ENCODE assay signal across 14 mouse cellular contexts in the genomic region with DNA sequence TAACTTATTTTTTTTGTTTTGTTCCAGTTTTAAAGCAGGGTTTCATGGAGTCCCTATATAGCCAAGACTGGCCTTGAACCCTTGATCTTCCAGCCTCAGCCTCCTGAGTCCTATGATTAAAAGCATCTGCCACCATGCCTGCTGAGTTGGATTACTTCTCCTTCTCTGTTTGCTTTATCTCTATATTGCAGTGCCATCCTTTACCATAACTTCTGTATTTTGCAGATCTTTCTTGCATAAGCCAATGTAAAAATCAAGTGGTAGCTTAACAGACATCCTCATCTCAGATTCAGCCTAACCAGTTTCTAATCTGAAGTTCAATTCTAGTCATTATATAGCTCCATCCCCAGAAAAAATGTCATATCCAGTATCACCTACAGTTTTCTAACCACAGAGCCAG.
"Had no signal": no experiment of that assay in that cellular context is flagged by ENCODE, and none has a peak within 500 bp of the region (broad histone marks: within the 10 kb centered on the region; RNA-seq: fewer than 3 reads in every experiment).

No protein-coding gene starts in this region.

- H3K27ac ChIP-seq: midbrain, embryonic 13.5 days; midbrain, embryonic 15.5 days; neural tube, embryonic 12.5 days; stomach, embryonic 15.5 days; stomach, postnatal 0 days had no signal

- H3K4me1 ChIP-seq: megakaryocyte, embryonic 14.5 days; midbrain, embryonic 13.5 days; midbrain, embryonic 15.5 days; neural tube, embryonic 12.5 days; stomach, embryonic 15.5 days had no signal

- DNase-seq: lung, adult 18-20 months; lung, embryonic 14.5 days; lung, postnatal 10 days; lung, postnatal 4 days; right cerebral cortex, postnatal 14 days; thymus, adult 2 months; thymus, postnatal 25 days; thymus, postnatal 4 days had no signal

- H3K9me3 ChIP-seq: megakaryocyte, embryonic 14.5 days; midbrain, embryonic 13.5 days; midbrain, embryonic 15.5 days; neural tube, embryonic 12.5 days; stomach, embryonic 15.5 days had no signal

- H3K27me3 ChIP-seq: megakaryocyte, embryonic 14.5 days; midbrain, embryonic 13.5 days; midbrain, embryonic 15.5 days; neural tube, embryonic 12.5 days; stomach, embryonic 15.5 days had no signal

- H3K4me3 ChIP-seq: megakaryocyte, embryonic 14.5 days; midbrain, embryonic 13.5 days; midbrain, embryonic 15.5 days; neural tube, embryonic 12.5 days; stomach, embryonic 15.5 days had no signal

- ATAC-seq: midbrain, embryonic 13.5 days; midbrain, embryonic 15.5 days had no signal

- H3K9ac ChIP-seq: lung, embryonic 14.5 days; midbrain, embryonic 13.5 days; midbrain, embryonic 15.5 days; neural tube, embryonic 12.5 days; stomach, embryonic 15.5 days had no signal
